Mouse (Mus musculus) urinary bladder, postnatal 14 days (tissue): ENCODE data around the gene Olfr193.
"Not testable (repeated sequence)": the region's sequence is repeated elsewhere in the genome, so short reads cannot be mapped to it uniquely, and the experiment has no call there.

Experiments used
- DNase-seq: peaks from one replicate; pipeline ENCODE4 v3.0.0; 2021; ENCODE audit warnings: low spot score

Olfr193 gene

GRCm38 (mm10) chr16:59111781-59112180, at the start of gene Olfr193:
TSS of gene Olfr193 (minus strand) at chr16:59111881.
- no peak for DNase-seq

- DNase-seq = no peak
Measured at GRCm38 (mm10) chr16:59151996-59152395, 40.3 kb upstream of the Olfr193 start.

GRCm38 (mm10) chr16:59146746-59147145, 35.1 kb upstream of the Olfr193 start, which contains the start of gene Olfr195:
TSS of gene Olfr195 (plus strand) at chr16:59147046.
- DNase-seq = no peak

- no peak for DNase-seq
Measured at GRCm38 (mm10) chr16:59141105-59141504, 29.4 kb upstream of the Olfr193 start.

GRCm38 (mm10) chr16:59130740-59131139, 19.1 kb upstream of the Olfr193 start:
- no peak for DNase-seq

- no peak for DNase-seq
Measured at GRCm38 (mm10) chr16:59120969-59121368, 9.3 kb upstream of the Olfr193 start, which contains the start of gene Olfr194. TSS of gene Olfr194 (minus strand) at chr16:59121069.

- not testable (repeated sequence) for DNase-seq
Measured at GRCm38 (mm10) chr16:59108522-59108921, 3.2 kb downstream of the Olfr193 start.

GRCm38 (mm10) chr16:59105312-59105711, 6.4 kb downstream of the Olfr193 start:
- DNase-seq = no peak

- not testable (repeated sequence) for DNase-seq
Measured at GRCm38 (mm10) chr16:59089722-59090121, 22.0 kb downstream of the Olfr193 start, which contains the start of gene Olfr191. TSS of gene Olfr191 (minus strand) at chr16:59089822.

- not testable (repeated sequence) for DNase-seq
Measured at GRCm38 (mm10) chr16:59081113-59081512, 30.6 kb downstream of the Olfr193 start.

- DNase-seq = no peak
Measured at GRCm38 (mm10) chr16:59077905-59078304, 33.8 kb downstream of the Olfr193 start, which contains the start of gene Olfr190. TSS of gene Olfr190 (minus strand) at chr16:59078005.

- DNase-seq = no peak
Measured at GRCm38 (mm10) chr16:59073520-59073919, 38.2 kb downstream of the Olfr193 start.

- DNase-seq = no peak
Measured at GRCm38 (mm10) chr16:59071755-59072154, 39.9 kb downstream of the Olfr193 start.

GRCm38 (mm10) chr16:59062411-59062810, 49.3 kb downstream of the Olfr193 start:
- DNase-seq = not testable (repeated sequence)
